Mouse (Mus musculus): ENCODE measurements around the gene Vdr.

Gene Vdr

DNA sequence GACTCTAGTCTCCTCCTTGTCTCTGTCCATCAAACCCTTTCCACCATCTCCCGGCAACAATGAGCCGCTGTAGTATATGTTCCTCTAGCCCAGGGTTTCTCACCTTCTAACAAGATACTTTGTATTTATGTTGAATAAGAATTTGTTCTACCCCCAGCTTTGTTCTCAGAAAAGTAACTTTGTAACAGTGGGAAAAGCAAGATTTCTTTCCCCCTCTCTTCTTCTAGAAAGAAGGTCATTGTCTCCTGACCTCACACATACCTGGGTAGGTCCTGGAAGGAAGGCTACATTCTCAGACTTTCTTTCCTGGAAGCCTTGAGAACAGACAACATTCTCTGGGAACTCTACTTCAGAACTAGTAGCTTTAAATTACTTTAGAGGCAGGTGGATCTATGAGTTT lies at the start of gene Vdr:
Gene Vdr, minus strand, starts transcription at position 101 of the 400 bp plus-strand sequence.
- in situ Hi-C loops (cut with MboI; ENCODE audit: low sequenced_read_pairs): no loop called here

DNA sequence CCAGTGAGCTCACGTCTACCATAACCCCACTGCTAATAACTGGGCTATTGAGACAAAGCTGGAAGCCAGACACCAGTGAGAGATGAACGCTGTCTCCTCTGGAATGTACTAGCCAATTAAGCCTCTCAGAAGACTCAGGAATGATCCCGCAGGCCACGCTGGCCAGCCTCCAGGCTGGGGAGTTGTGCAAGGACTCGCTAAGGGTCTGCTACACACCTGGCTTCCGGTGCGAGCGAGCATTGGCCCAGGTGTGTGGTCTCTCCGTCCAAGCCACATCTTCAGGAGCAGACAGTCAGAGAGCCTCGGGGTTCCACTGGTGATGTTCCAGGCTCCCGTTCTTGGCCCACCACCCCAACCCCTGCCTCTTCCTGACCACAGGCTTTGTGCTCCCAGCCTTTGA lies 46.0 kb upstream of the Vdr start:
- in situ Hi-C loops (cut with MboI; ENCODE audit: low sequenced_read_pairs): no loop called here

GRCm38 (mm10) chr15:97955742-97956141 lies 45.3 kb upstream of the Vdr start:
- in situ Hi-C loops (cut with MboI; ENCODE audit: low sequenced_read_pairs): no loop called here

DNA sequence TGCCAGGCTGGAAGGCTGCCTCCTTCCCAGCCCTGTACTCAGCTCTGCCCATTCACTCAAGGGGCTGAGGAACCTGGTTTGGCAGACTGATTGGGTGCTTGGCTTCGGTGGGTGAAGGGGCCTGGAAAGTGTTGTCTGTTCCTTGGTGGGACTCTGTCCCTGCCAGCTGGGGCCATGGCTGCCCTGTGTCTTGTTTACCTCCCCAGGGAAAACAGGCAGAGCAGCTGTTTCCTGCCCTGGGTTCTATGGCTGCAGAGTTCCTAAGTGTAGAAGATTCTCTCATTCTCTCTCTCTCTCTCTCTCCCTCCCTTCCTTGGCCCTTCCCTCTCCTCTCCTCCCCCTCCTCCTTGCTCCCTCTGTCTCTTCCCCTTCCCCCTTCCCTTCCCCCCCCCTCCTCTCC lies 44.9 kb upstream of the Vdr start:
- in situ Hi-C loops (cut with MboI; ENCODE audit: low sequenced_read_pairs): no loop called here

GRCm38 (mm10) chr15:97954671-97955070 lies 44.2 kb upstream of the Vdr start:
- in situ Hi-C loops (cut with MboI; ENCODE audit: low sequenced_read_pairs): no loop called here

DNA sequence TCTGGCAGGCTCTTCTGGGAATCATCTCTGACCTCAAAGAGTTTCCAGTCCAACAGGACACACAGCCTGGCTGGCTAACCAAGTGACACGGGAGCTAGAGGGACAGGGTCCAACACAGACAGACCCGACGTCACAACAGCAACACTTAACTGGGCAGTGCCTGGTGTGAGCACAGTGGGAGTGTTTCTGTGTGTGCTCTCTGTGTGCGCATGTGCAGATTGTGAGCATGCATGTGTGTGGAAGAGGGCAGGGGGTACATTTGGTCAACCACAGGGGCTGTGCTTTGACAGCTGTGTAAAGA lies 42.4 kb upstream of the Vdr start:
- in situ Hi-C loops (cut with MboI; ENCODE audit: low sequenced_read_pairs): no loop called here

- in situ Hi-C loops (cut with MboI; ENCODE audit: low sequenced_read_pairs): no loop called here
Observed at GRCm38 (mm10) chr15:97952137-97952888, 41.9 kb upstream of the Vdr start.

GRCm38 (mm10) chr15:97950240-97950639 lies 39.8 kb upstream of the Vdr start:
- in situ Hi-C loops (cut with MboI; ENCODE audit: low sequenced_read_pairs): no loop called here

DNA sequence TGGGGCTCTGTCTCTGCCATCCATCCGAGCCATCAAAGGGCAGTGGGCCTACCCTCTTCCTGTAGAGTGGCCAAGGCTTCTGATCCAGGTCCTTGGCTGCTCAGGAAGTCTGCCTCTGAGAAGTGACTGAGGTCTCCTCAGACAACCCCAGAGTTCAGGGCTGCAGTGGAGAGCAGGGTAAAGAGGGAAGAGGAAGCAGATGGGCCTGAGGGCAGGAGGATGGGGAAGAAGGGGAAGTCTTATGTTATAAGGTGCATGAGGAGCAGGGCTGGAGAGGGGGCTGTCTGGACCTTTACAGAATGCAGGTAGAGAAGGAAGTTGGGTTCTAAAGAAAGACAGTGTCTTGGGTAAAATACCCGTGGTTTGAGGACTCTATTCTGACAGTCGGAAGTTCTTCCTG lies 39.3 kb upstream of the Vdr start:
- in situ Hi-C loops (cut with MboI; ENCODE audit: low sequenced_read_pairs): no loop called here

GRCm38 (mm10) chr15:97948720-97949119 lies 38.3 kb upstream of the Vdr start:
- in situ Hi-C loops (cut with MboI; ENCODE audit: low sequenced_read_pairs): no loop called here

DNA sequence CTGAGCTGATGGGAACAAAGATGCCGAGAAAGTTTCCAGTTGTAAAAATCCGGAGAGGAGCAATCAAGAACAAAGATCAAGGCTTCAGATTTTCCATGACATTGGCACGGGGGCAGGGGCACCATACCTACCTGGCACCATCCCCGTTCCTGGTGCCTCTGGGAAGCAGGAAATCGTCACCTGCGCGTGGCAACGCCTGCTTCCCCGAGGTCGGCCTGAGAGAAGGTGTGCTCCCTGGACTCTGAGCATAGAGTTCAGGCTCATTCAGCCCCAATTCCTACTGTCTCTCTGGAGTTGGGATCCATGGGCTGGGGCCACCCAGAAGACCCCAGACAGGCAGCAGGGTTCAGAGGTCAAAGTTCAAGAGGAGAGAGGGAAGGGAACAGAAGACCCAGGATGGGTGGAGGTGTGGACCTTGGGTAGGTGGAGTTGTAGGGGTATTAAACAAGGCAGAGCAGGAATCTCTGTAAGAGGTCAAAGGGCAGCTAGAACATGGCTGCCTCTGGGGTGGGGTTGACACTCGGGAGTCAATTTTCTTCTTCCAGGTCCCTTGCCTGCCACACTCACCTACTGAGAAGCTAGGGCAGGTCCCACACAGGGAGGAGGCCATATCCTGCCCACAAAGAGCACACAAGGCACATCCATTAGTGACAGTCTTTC lies 35.4 kb upstream of the Vdr start:
- in situ Hi-C loops (cut with MboI; ENCODE audit: low sequenced_read_pairs): no loop called here

DNA sequence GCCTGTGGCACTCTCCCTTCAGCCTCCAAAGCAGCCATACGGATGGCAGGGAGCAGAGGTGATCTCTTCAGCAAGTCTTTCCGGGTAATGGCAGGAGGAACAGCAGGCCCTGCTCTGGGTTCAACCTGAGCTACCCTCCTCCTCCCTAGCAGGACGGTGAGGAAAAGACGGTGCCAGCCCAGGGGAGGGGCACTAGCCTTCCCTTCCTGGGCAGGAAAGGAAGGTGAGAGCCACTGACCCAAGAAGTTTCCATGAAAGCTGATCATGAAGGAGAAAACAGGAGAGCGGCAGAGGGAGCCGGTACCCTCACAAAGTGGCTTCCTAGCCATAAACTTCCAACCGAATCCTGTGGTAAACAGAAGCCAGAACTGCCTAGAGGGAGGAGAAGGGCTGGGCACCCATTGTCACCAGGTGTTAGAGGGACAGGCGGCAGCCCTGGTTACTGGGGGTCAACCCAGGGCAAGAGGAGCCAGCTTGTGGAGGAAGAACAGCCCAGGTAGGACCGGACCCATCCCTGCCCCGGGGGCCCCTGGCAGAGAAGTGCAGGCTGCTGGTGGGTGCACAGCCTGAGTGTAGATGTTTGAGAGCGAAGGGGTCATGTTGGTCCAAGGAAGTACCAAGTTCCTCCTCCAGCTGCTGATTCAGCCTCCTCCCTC lies 34.6 kb upstream of the Vdr start:
- in situ Hi-C loops (cut with MboI; ENCODE audit: low sequenced_read_pairs): no loop called here

- in situ Hi-C loops (cut with MboI; ENCODE audit: low sequenced_read_pairs): no loop called here
Observed at GRCm38 (mm10) chr15:97943356-97943755, 32.9 kb upstream of the Vdr start.

DNA sequence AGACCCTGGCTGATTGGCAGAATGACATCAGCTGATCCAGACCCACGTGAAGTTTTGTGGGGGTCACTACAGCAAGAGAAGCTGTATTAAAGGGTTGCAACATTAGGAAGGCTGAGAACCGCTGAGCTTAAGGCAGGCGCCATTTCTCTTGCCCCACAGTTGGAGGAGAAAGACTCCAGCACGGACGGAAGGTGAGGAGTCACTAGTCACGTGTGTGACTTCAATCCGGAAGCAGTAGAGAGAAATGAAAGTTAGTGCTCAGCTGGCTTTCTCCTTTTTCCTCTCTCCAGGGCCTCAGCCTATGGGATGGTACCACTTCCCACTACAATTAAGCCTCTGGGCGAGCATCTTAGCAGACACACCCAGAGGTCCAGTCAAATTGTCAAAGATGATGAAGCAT lies 32.1 kb upstream of the Vdr start:
- in situ Hi-C loops (cut with MboI; ENCODE audit: low sequenced_read_pairs): no loop called here

DNA sequence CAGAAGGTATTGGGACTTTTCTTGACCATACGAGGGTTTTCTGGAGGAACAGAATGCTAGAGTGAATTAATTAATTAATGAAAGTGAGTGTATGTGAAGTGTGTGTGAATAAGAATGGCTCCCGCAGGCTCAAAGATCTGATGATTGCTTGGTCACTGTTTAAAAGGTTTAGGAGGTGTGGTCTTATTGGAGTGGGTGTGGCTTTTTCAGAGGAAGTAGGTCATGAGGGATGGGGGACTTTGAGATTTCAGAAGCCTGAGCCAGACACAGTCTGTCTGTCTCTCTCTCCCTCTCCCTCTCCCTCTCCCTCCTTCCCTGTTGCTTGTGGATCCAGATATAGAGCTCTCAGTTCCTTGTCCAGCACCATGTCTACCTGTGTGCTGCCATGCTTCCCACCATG lies 30.9 kb upstream of the Vdr start:
- in situ Hi-C loops (cut with MboI; ENCODE audit: low sequenced_read_pairs): no loop called here

GRCm38 (mm10) chr15:97940088-97940487 lies 29.7 kb upstream of the Vdr start:
- in situ Hi-C loops (cut with MboI; ENCODE audit: low sequenced_read_pairs): no loop called here

- in situ Hi-C loops (cut with MboI; ENCODE audit: low sequenced_read_pairs): no loop called here
Observed at GRCm38 (mm10) chr15:97938580-97938979, 28.1 kb upstream of the Vdr start.

- in situ Hi-C loops (cut with MboI; ENCODE audit: low sequenced_read_pairs): no loop called here
Observed at GRCm38 (mm10) chr15:97932441-97932840, 22.0 kb upstream of the Vdr start.

DNA sequence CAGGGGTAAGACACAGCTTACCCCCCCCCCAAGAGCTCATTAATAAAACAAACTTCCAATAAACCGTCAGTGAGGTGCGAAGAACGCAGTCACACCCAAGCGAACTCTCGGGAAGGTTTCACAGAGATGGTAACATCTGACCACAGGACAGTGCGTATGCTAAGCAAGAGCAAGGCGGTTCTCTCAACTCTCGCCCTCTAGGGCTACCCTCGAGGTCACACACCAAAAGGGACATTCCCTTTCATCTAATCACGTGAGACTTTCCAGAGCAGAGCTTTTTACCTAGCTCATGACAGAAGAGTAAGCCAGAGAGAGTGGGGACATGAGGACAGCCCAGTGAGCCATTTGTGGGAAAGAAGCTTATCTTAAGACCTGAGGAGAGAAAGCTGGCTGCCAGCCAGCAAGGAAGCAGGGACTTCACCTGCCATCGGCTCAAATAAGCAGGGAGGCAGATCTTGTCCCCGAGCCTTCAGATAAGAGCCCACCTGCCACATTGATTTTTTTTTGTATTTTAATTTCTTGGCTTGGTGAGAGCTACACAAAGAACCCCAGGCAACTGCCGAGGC lies 18.9 kb upstream of the Vdr start:
- in situ Hi-C loops (cut with MboI; ENCODE audit: low sequenced_read_pairs): no loop called here

DNA sequence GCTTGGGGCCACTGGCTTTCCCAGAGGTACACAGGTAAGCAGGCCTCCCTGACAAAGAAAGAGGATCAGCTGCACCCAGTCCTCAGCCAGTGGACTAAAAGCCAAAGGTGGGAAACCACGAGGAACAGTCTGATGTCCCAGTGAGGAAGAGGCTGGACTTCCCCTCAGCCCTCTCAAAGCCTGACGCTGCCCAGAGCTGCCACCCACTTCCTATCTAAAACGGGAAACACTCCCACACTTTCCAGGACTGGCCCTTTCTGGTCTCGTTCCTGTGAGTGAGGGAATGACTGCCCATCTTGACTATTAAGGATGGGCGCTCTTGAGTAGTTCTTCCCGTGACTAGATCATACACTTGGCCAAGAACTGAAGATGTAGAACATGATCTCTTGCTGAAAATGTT lies 17.4 kb upstream of the Vdr start:
- in situ Hi-C loops (cut with MboI; ENCODE audit: low sequenced_read_pairs): no loop called here

DNA sequence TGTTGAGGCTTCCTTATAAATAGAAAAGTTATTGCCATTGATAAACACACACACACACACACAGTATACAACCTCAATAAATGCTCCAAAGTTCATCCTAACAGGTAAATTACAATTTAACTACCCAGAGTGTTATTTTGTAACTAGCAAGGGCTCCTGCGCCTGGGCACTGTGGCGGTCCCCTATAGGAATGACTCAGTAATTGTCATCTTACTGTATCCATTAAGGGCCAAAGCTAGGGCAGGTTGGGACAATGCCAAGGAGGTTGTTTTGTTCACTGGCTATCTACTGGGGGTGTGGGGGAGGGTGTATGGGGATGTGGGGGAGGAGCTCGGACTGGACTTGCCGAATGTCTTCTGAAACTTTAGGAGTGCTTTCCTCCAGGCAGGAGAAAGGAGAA lies 16.6 kb upstream of the Vdr start:
- in situ Hi-C loops (cut with MboI; ENCODE audit: low sequenced_read_pairs): no loop called here

GRCm38 (mm10) chr15:97922421-97922820 lies 12.0 kb upstream of the Vdr start:
- in situ Hi-C loops (cut with MboI; ENCODE audit: low sequenced_read_pairs): no loop called here

Data from CH12F3 (cell line).